Mouse (Mus musculus): ENCODE data around the gene Faap20. TPM values are rescaled to one million over a fixed set of nuclear protein-coding genes. Genes with fewer than 3 reads are reported as not detected.

Gene Faap20
- total and polyA plus RNA-seq, 3 experiments: 31.0 to 45.0 (median 36.4) TPM

DNA sequence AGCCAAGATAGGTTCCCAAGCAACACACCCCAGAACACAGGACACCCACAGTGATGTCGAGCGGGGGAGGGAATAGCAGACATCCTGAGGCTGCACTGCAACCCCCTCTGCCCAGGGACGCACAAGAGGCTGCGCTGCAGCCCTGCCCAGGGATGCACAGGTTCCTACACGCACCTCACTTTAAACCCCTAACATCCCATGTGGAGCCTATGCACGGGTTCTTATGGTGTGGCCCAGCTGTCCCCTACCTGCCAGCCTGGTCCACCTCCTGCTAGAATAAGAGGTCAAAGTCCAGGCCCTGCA lies 35.9 kb upstream of the Faap20 start:
- no peaks in the 10 kb centered on the region for H3K27me3 ChIP-seq (replicated peaks)
- no peak overlapping the region for H3K4me3 ChIP-seq (replicated peaks in 1 of 3; ENCODE audit: low read depth in 2 of 3, low read length in 2 of 3, poor library complexity in 1 of 3)
- H3K79me2 ChIP-seq (replicated peaks; ENCODE audit: control insufficient read depth, extremely low read depth, insufficient read depth, poor library complexity, severe bottlenecking): peaks cover 98% of the 10 kb centered on the region
- H3K4me2 ChIP-seq (ENCODE audit: insufficient read depth, low read depth, poor library complexity, severe bottlenecking): no peak overlapping the region
- peaks cover 19 to 90% of the 10 kb centered on the region in 2 experiments for H3K36me3 ChIP-seq (replicated peaks in 1 of 2; ENCODE audit: control insufficient read depth in 1 of 2, insufficient read depth in 1 of 2, low read length in 1 of 2)
- no peaks in the 10 kb centered on the region for H3K9me3 ChIP-seq (replicated peaks; ENCODE audit: low read length)
- in situ Hi-C loops (cut with MboI; ENCODE audit: low pct_ligation_motif_present, low pct_unique_long_range_greater_than_20kb, low sequenced_read_pairs) (no loop called here), dilution Hi-C loops (cut with MboI; ENCODE audit: extremely low pct_ligation_motif_present, extremely low pct_unique_long_range_greater_than_20kb, low sequenced_read_pairs) (no loop called here)
- TF ChIP-seq CHD2 (IDR thresholded peaks at IDR 0.05; ENCODE audit: low read length): no peak
- no peak for TF ChIP-seq SIN3A (IDR thresholded peaks at IDR 0.05; ENCODE audit: low read length)
- no peak for TF ChIP-seq MAFK (IDR thresholded peaks at IDR 0.05; ENCODE audit: insufficient replicate concordance, low read length)
- no peak for TF ChIP-seq ETS1 (conservative IDR thresholded peaks at IDR 0.05; ENCODE audit: low read depth, low read length)
- TF ChIP-seq IRF4 (IDR thresholded peaks at IDR 0.05; ENCODE audit: low read depth, low read length): no peak
- TF ChIP-seq MXI1 (IDR thresholded peaks at IDR 0.05; ENCODE audit: low read depth, low read length): no peak
- no peak for TF ChIP-seq NELFE (IDR thresholded peaks at IDR 0.05; ENCODE audit: low read depth, low read length)
- DNase-seq (ENCODE audit: extremely low read depth): no peak
- H3K9ac ChIP-seq (ENCODE audit: insufficient read depth, low read depth): no peak overlapping the region
- H3K4me1 ChIP-seq (ENCODE audit: control insufficient read depth in 1 of 2, insufficient read depth in 2 of 2): peaks cover 49 to 85% of the 10 kb centered on the region in 2 experiments
- no peak overlapping the region for H3K27ac ChIP-seq (ENCODE audit: insufficient read depth, low read depth)

DNA sequence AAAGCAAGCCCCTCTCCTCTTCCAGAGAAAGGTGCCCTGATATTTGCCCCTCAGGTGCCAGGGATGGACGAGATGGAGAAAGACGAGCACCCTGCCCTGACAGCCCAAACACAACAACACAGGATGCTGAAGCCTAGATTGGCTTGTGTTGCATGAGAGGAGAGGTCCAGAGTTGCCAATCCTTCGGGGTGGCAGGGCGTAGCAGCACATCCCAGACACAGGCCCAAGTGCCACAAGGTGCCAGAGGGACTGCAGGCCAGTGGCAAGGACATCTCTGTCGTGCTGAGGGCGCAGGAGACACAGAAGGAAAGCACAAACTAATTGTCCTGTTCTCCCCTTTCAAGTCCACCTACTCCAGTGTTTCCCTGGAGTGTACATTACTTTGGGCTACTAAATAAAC lies 35.4 kb upstream of the Faap20 start:
- peaks cover 98% of the 10 kb centered on the region for H3K79me2 ChIP-seq (replicated peaks; ENCODE audit: control insufficient read depth, extremely low read depth, insufficient read depth, poor library complexity, severe bottlenecking)
- in situ Hi-C loops (cut with MboI; ENCODE audit: low pct_ligation_motif_present, low pct_unique_long_range_greater_than_20kb, low sequenced_read_pairs): no loop called here
- H3K36me3 ChIP-seq (replicated peaks in 1 of 2; ENCODE audit: control insufficient read depth in 1 of 2, insufficient read depth in 1 of 2, low read length in 1 of 2): peaks cover 19 to 86% of the 10 kb centered on the region in 2 experiments
- H3K9ac ChIP-seq (ENCODE audit: insufficient read depth, low read depth): no peak overlapping the region
- dilution Hi-C loops (cut with MboI; ENCODE audit: extremely low pct_ligation_motif_present, extremely low pct_unique_long_range_greater_than_20kb, low sequenced_read_pairs): no loop called here
- DNase-seq (ENCODE audit: extremely low read depth): no peak
- H3K27me3 ChIP-seq (replicated peaks): no peaks in the 10 kb centered on the region
- no peak for TF ChIP-seq ZNF384 (IDR thresholded peaks at IDR 0.05; ENCODE audit: low read depth, low read length)
- no peak for TF ChIP-seq SIN3A (IDR thresholded peaks at IDR 0.05; ENCODE audit: low read length)
- TF ChIP-seq POLR2AphosphoS2 (IDR thresholded peaks at IDR 0.05; ENCODE audit: low read depth, low read length): no peak
- no peak for TF ChIP-seq KAT2A (IDR thresholded peaks at IDR 0.05; ENCODE audit: insufficient replicate concordance, low read length)
- TF ChIP-seq ZMIZ1 (IDR thresholded peaks at IDR 0.05; ENCODE audit: low read depth, low read length): no peak
- no peak for TF ChIP-seq HCFC1 (IDR thresholded peaks at IDR 0.05; ENCODE audit: low read depth, low read length)
- no peak for TF ChIP-seq ZC3H11A (IDR thresholded peaks at IDR 0.05; ENCODE audit: low read depth, low read length)
- no peak for TF ChIP-seq RAD21 (IDR thresholded peaks at IDR 0.05; ENCODE audit: low read depth, low read length)
- TF ChIP-seq ZKSCAN1 (IDR thresholded peaks at IDR 0.05; ENCODE audit: borderline replicate concordance, low read depth, low read length): no peak
- no peak for TF ChIP-seq TCF12 (IDR thresholded peaks at IDR 0.05; ENCODE audit: low read depth, low read length)
- no peak for TF ChIP-seq ETS1 (conservative IDR thresholded peaks at IDR 0.05; ENCODE audit: low read depth, low read length)
- no peak for TF ChIP-seq USF1 (IDR thresholded peaks at IDR 0.05; ENCODE audit: low read depth, low read length)
- TF ChIP-seq CHD2 (IDR thresholded peaks at IDR 0.05; ENCODE audit: low read length): no peak
- TF ChIP-seq MXI1 (IDR thresholded peaks at IDR 0.05; ENCODE audit: low read depth, low read length): no peak
- no peak for TF ChIP-seq BHLHE40 (IDR thresholded peaks at IDR 0.05; ENCODE audit: low read depth, low read length)
- H3K27ac ChIP-seq (ENCODE audit: insufficient read depth, low read depth): no peak overlapping the region
- H3K9me3 ChIP-seq (replicated peaks; ENCODE audit: low read length): no peaks in the 10 kb centered on the region
- H3K4me2 ChIP-seq (ENCODE audit: insufficient read depth, low read depth, poor library complexity, severe bottlenecking): no peak overlapping the region
- H3K4me1 ChIP-seq (ENCODE audit: control insufficient read depth in 1 of 2, insufficient read depth in 2 of 2): peaks cover 45 to 86% of the 10 kb centered on the region in 2 experiments
- no peak overlapping the region for H3K4me3 ChIP-seq (replicated peaks in 1 of 3; ENCODE audit: low read depth in 2 of 3, low read length in 2 of 3, poor library complexity in 1 of 3)
